Mouse (Mus musculus) midbrain, embryonic 16.5 days (tissue): ENCODE results near the gene Clcnkb. TPM values are rescaled to one million over a fixed set of nuclear protein-coding genes. Genes with fewer than 3 reads are reported as not detected.

Source experiments
- ATAC-seq: fragments of 200-750 bp; cut with Nextera tagmentation; 2 replicates; pipeline ENCODE4 v1.8.0; 2017; ENCODE audit warnings: moderate TSS enrichment
- H3K27ac ChIP-seq: fragments of 300-500 bp; sonication (generic); 2 replicates; pipeline ENCODE4 v1.5.1; 2014; ENCODE audit warnings: mild to moderate bottlenecking, low read length, mixed read lengths
- H3K27me3 ChIP-seq: fragments of 300-500 bp; sonication (generic); 2 replicates; pipeline ENCODE4 v1.6.1; 2014; ENCODE audit warnings: low read depth, low read length, mixed read lengths; ENCODE audit not compliant: control insufficient read depth, insufficient read depth
- H3K36me3 ChIP-seq: fragments of 300-500 bp; sonication (generic); 2 replicates; pipeline ENCODE4 v1.6.1; 2014; ENCODE audit warnings: mild to moderate bottlenecking, low read length, moderate library complexity, mixed read lengths; ENCODE audit not compliant: control insufficient read depth, insufficient read depth
- H3K4me1 ChIP-seq: fragments of 300-500 bp; sonication (generic); 2 replicates; pipeline ENCODE4 v1.6.1; 2014; ENCODE audit warnings: mild to moderate bottlenecking, low read length, mixed read lengths; ENCODE audit not compliant: control insufficient read depth, insufficient read depth
- H3K4me2 ChIP-seq: fragments of 300-500 bp; sonication (generic); 2 replicates; pipeline ENCODE4 v1.6.1; 2014; ENCODE audit warnings: mild to moderate bottlenecking, low read length, mixed read lengths
- H3K4me3 ChIP-seq: fragments of 300-500 bp; sonication (generic); 2 replicates; pipeline ENCODE4 v1.5.1; 2014; ENCODE audit warnings: low read depth, mild to moderate bottlenecking, low read length, moderate library complexity, mixed read lengths
- H3K9ac ChIP-seq: fragments of 300-500 bp; sonication (generic); 2 replicates; pipeline ENCODE4 v1.6.1; 2014; ENCODE audit warnings: low read depth, low read length, mixed read lengths
- H3K9me3 ChIP-seq: fragments of 300-500 bp; sonication (generic); replicated peaks from 2 replicates; pipeline ENCODE4 v1.6.1; 2014; ENCODE audit warnings: mild to moderate bottlenecking, low read length, mixed read lengths; ENCODE audit not compliant: control insufficient read depth, poor library complexity, severe bottlenecking
- polyA plus RNA-seq: library from polyadenylated mRNA; unstranded; fragments of >200 nt; fragmentation: Nextera tagmentation; extraction: Ambion mirVana; gene quantifications from 2 replicates; pipeline ENCODE4 v1.2.1, GENCODE M21; 2015

Clcnkb gene
- polyA plus RNA-seq, 1 experiment from 2014 or later: not detected

- H3K4me2 ChIP-seq: no peak overlapping the region
- no peak overlapping the region for H3K9ac ChIP-seq
- no peaks in the 10 kb centered on the region for H3K4me1 ChIP-seq
- no peak for ATAC-seq
- no peaks in the 10 kb centered on the region for H3K9me3 ChIP-seq
- H3K27me3 ChIP-seq: no peaks in the 10 kb centered on the region
- no peaks in the 10 kb centered on the region for H3K36me3 ChIP-seq
- H3K4me3 ChIP-seq: no peak overlapping the region
- no peak overlapping the region for H3K27ac ChIP-seq
These were observed 58.0 kb downstream of the Clcnkb start for GRCm38 (mm10) chr4:141357811-141358210.

Other genes starting within 250 kb of the Clcnkb start
- 7.9 and 10.5 TPM in 2 replicates for gene Rsg1, start 202.1 kb downstream of the Clcnkb start, polyA plus RNA-seq
- 1.1 and 1.3 TPM in 2 replicates for gene Arhgef19, start 176.5 kb downstream of the Clcnkb start, polyA plus RNA-seq
- 0.94 and 1.0 TPM in 2 replicates for gene Epha2, start 114.8 kb downstream of the Clcnkb start, polyA plus RNA-seq
- 39.5 and 50.1 TPM in 2 replicates for gene Fam131c, start 47.8 kb downstream of the Clcnkb start, polyA plus RNA-seq
- gene Clcnka, start 17.3 kb downstream of the Clcnkb start, polyA plus RNA-seq: 0.19 TPM in 1 of 2 replicates, not detected in the other
- not detected in 2 replicates for gene Hspb7, start 4.8 kb upstream of the Clcnkb start, polyA plus RNA-seq
- 0.62 TPM in 1 of 2 replicates, not detected in the other for gene Srarp, start 20.1 kb upstream of the Clcnkb start, polyA plus RNA-seq
- gene Zbtb17, start 28.6 kb upstream of the Clcnkb start, polyA plus RNA-seq: 42.7 and 48.2 TPM in 2 replicates
- 13.6 and 19.2 TPM in 2 replicates for gene Spen, start 122.6 kb upstream of the Clcnkb start, polyA plus RNA-seq
- gene Fblim1, start 190.1 kb upstream of the Clcnkb start, polyA plus RNA-seq: 35.6 and 37.8 TPM in 2 replicates
- gene Tmem82, start 202.6 kb upstream of the Clcnkb start, polyA plus RNA-seq: 0.14 and 0.43 TPM in 2 replicates
- 0.27 and 0.45 TPM in 2 replicates for gene Slc25a34, start 207.8 kb upstream of the Clcnkb start, polyA plus RNA-seq
- gene Plekhm2, start 248.9 kb upstream of the Clcnkb start, polyA plus RNA-seq: 7.9 and 8.4 TPM in 2 replicates